9 mouse cellular contexts compared by ENCODE assay signal in genomic region chr13:28663459-28663858, GRCm38 (mm10).
DNase-seq lines count a peak whose midpoint lies in the region; ATAC-seq lines count a peak whose summit lies in the region.
"Had no signal": no experiment of that assay in that cellular context is flagged by ENCODE, and none has a peak within 500 bp of the region (broad histone marks: within the 10 kb centered on the region; RNA-seq: fewer than 3 reads in every experiment).

No protein-coding gene starts in this region.

- no peak overlapping the region for H3K4me2 ChIP-seq in intestine, embryonic 15.5 days (replicated peaks)

- no peak overlapping the region for H3K27ac ChIP-seq in intestine, embryonic 15.5 days
- H3K27ac ChIP-seq: macrophage had no signal

- 18% methylated on average over 5 of the region's 5 CpGs for WGBS in intestine, embryonic 15.5 days

- no peaks in the 10 kb centered on the region for H3K27me3 ChIP-seq in intestine, embryonic 15.5 days (replicated peaks)

- peaks cover 24% of the 10 kb centered on the region for H3K4me1 ChIP-seq in intestine, embryonic 15.5 days (replicated peaks)

- H3K9me3 ChIP-seq in intestine, embryonic 15.5 days = no peaks in the 10 kb centered on the region

- H3K9ac ChIP-seq in intestine, embryonic 15.5 days = no peak overlapping the region

- peak; percentile 84 for DNase-seq in left cerebral cortex, postnatal 4 days
- DNase-seq in left cerebral cortex, adult 8-10 months (ENCODE audit: low spot score in 2 of 2) = no peak
- peak; percentile 76 for DNase-seq in embryo, embryonic 10.5 days (ENCODE audit: low spot score)
- peak; percentile 38 for DNase-seq in kidney, adult 11 months
- DNase-seq in lung, postnatal 4 days = peak; percentile 42 to 56
- no peak for DNase-seq in Muller cell, postnatal 12 days (ENCODE audit: inconsistent ontology term)
- DNase-seq in layer of hippocampus, adult 9-11 months = no peak

- intact Hi-C loops in left cerebral cortex, postnatal 4 days (cut with DNase I) = no loop called here

- H3K4me3 ChIP-seq in intestine, embryonic 15.5 days (replicated peaks) = no peak overlapping the region

- ATAC-seq in intestine, embryonic 15.5 days = no peak

- no peaks in the 10 kb centered on the region for H3K36me3 ChIP-seq in intestine, embryonic 15.5 days

Comparison
In these comparisons a context has a peak if more than half of its experiments do, and no peak if none do; other contexts are left out.
1. DNase-seq: peak in left cerebral cortex, postnatal 4 days (single experiment), embryo, embryonic 10.5 days (single experiment), kidney, adult 11 months (single experiment) and lung, postnatal 4 days (2 of 2); none in left cerebral cortex, adult 8-10 months (0 of 2), Muller cell, postnatal 12 days (single experiment) and layer of hippocampus, adult 9-11 months (single experiment).